Mouse (Mus musculus): ENCODE measurements at regions not wholly inside any gene's neighbourhood (a gene's known extent, or its start where the extent isn't known, plus 50 kb on each side); places are given as distances from the start of the nearest gene placed in this dataset.

DNA sequence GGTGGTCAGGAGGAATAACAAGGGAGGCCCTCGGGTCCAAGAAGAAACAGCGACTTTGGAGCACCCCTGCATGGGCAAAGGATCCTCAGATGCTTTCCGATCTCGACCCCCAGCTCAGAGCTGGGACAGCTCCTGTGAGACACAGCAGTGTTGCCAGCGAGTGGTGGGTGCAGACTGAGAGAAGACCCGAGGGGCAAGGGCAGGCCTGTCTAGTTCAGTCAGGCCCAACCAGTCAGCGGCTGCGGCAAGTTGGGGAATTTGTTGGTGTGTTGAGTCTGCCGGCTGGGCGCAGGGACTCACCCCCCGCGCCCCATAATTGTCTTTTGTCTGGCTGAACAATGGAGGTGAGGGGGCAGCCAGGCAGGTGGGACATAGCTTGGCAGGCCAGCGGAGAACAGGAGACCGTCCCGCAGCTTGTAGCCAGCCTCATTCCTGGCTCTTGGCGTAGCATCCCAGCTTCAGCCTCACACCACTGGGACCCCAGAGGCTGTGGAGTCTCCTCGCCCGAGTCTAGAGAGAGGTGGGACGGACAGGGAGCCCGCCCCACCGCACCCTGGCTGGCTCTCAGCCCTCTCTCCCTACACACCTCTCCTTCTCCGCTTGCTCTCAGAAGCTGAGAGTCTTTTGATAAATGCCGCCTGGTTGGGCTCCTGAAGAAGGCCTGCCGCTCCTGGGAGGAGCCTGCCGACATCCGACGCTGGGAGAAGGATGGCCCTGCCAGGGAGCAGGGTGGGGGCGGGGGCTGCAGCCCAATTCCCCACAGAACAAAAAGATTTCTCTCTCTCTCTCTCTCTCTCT lies 96.5 kb upstream of the Pja1 start:
- TF ChIP-seq CTCF (IDR thresholded peaks at IDR 0.05; ENCODE audit: low read depth) (no peak), EP300 (IDR thresholded peaks at IDR 0.05; ENCODE audit: low read depth) (no peak)
